In the genomic region with DNA sequence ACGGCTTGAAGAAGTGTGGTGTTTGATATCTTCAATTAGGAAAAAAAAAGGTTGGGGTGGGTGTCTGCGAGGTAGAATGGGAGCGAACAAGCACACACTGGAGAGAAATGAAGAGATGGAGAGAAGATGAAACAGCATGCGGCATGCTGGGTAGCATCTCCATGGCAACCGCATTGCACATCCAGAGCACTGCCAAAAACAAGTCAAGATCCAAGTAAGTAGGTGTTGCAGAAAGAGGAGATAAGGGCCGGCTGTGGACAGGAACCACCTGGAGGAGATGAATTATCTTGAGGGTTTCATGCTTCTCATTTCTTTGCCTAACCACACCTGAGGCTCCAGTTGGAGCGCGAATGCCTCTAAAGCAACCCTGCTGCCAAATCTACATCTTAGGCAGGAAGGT, we compare ENCODE assay signal across 9 mouse cellular contexts.
DNase-seq lines count a peak whose midpoint lies in the region; ATAC-seq and TF ChIP-seq lines count a peak whose summit lies in the region.
"Had no signal": no experiment of that assay in that cellular context is flagged by ENCODE, and none has a peak within 500 bp of the region (broad histone marks: within the 10 kb centered on the region; RNA-seq: fewer than 3 reads in every experiment).

No protein-coding gene starts in this region.

- peak; percentile 23 to 31 for DNase-seq in cerebellum, postnatal 36 days
- DNase-seq in cerebellum, adult 11-12 months: no peak
- peak; percentile 13 for DNase-seq in R1 (ENCODE audit: low read depth, low spot score)
- peak; percentile 75 for DNase-seq in hindbrain, postnatal 0 days (ENCODE audit: low spot score)
- DNase-seq in lung, postnatal 36 days: peak; percentile 28
- DNase-seq in adrenal gland, postnatal 25 days: no peak
- DNase-seq: gastrocnemius, postnatal 14 days had no signal

- 0 out of 2 replicates have a peak overlapping the region, but pooled peaks have one; percentile 45 for H3K27ac ChIP-seq in hindbrain, postnatal 0 days

- no peak overlapping the region for H3K4me3 ChIP-seq in hindbrain, postnatal 0 days (ENCODE audit: low read length)

- H3K9me3 ChIP-seq in hindbrain, postnatal 0 days (ENCODE audit: low read length): no peaks in the 10 kb centered on the region

- peak overlapping the region; percentile 2; the same call in 1 of the 2 replicates for H3K4me2 ChIP-seq in hindbrain, postnatal 0 days (ENCODE audit: low read depth, low read length)

- TF ChIP-seq CTCF in hindbrain, postnatal 0 days (IDR thresholded peaks at IDR 0.05; ENCODE audit: low read depth): no peak

- peak; percentile 88 for ATAC-seq in hindbrain, postnatal 0 days
- ATAC-seq in activated CD4-positive, CD25-positive, alpha-beta regulatory T cell, adult 4 months: no peak
- no peak for ATAC-seq in monocyte, adult 5-6 weeks (replicated peaks; ENCODE audit: insufficient number of reproducible peaks, low FRiP score, low TSS enrichment, poor library complexity, severe bottlenecking)

- H3K27me3 ChIP-seq in hindbrain, postnatal 0 days (ENCODE audit: insufficient read depth, low read length): no peaks in the 10 kb centered on the region

- H3K9ac ChIP-seq in hindbrain, postnatal 0 days (replicated peaks; ENCODE audit: low read length): no peak overlapping the region

- no peaks in the 10 kb centered on the region for H3K36me3 ChIP-seq in hindbrain, postnatal 0 days (ENCODE audit: insufficient read depth, low read length)

- 22% methylated on average over 8 of the region's 8 CpGs for WGBS in hindbrain, postnatal 0 days

- peaks cover 13% of the 10 kb centered on the region for H3K4me1 ChIP-seq in hindbrain, postnatal 0 days (ENCODE audit: insufficient read depth, low read length)

Comparison
In these comparisons a context has a peak if more than half of its experiments do, and no peak if none do; other contexts are left out.
1. DNase-seq: peak in cerebellum, postnatal 36 days (2 of 2), R1 (single experiment), hindbrain, postnatal 0 days (single experiment) and lung, postnatal 36 days (single experiment); none in cerebellum, adult 11-12 months (single experiment) and adrenal gland, postnatal 25 days (single experiment).